Mouse (Mus musculus): Measurements from ENCODE around the gene Ptbp1.
"Not testable (repeated sequence)": the region's sequence is repeated elsewhere in the genome, so short reads cannot be mapped to it uniquely, and the experiment has no call there.

Gene Ptbp1

GRCm38 (mm10) chr10:79884446-79884845 lies 30.2 kb downstream of the Ptbp1 start:
- DNase-seq (ENCODE audit: low spot score) = peak; percentile 67

DNA sequence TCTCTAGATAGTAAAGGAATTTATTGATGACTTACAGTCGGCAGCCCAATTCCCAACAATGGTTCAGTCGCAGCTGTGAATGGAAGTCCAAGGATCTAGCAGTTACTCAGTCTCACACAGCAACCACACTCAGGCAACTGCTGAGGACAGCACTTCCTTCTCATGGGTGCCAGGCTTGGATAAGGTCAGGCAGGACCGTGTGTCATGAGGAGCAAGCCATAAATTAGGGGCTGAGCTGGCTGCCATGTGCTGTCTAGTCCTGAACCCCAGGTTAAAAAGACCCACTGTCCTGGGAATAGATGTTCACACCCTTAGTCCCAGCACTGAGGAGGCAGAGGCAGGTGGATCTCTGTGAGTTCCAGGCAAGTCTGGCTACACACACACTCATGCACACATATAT lies 30.7 kb downstream of the Ptbp1 start:
- DNase-seq (ENCODE audit: low spot score) = not testable (repeated sequence)

DNA sequence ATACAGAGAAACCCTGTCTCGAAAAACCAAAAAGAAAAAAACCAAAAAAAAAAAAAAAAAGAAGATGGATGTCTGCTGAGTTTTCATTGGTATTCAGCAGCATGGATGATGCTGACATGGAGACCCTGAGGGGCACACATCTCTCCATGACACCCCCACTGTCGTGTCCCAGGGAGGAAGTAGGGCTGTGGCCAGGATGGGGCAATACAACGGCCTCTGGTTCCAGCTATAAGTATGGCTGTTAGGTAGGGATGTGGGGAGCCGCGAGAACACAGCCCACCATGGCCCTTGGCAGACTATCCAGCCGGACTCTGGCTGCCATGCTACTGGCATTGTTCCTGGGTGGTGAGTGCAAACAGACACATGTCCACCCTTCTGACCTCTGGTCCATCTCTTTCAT lies 31.8 kb downstream of the Ptbp1 start, which contains the start of gene Elane:
Elane (plus strand) TSS at position 194 of the 400 bp plus-strand sequence.
- DNase-seq (ENCODE audit: low spot score) = no peak

DNA sequence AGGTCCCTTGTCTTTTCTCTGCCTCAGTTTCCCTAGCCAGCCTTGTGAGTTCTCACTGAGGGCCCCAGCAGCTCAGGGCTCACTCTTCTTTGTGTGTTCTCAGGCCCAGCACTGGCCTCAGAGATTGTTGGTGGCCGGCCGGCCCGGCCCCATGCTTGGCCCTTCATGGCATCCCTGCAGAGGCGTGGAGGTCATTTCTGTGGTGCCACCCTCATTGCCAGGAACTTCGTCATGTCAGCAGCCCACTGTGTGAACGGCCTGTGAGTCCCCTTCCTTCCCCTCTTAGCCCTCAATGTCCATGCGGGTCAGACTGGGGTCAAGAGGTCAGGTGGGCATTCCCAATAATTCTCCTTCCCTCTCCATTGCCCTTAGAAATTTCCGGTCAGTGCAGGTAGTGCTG lies 32.4 kb downstream of the Ptbp1 start:
- no peak for DNase-seq (ENCODE audit: low spot score)

- DNase-seq (ENCODE audit: low spot score) = no peak
These were observed 35.2 kb downstream of the Ptbp1 start for GRCm38 (mm10) chr10:79889386-79889785.

GRCm38 (mm10) chr10:79890670-79891069 lies 36.4 kb downstream of the Ptbp1 start, which contains the start of gene Cfd:
Cfd (plus strand) TSS chr10:79890853.
- no peak for DNase-seq (ENCODE audit: low spot score)

- DNase-seq (ENCODE audit: low spot score) = peak; percentile 71
These were observed 38.4 kb downstream of the Ptbp1 start for GRCm38 (mm10) chr10:79892451-79893118.

DNA sequence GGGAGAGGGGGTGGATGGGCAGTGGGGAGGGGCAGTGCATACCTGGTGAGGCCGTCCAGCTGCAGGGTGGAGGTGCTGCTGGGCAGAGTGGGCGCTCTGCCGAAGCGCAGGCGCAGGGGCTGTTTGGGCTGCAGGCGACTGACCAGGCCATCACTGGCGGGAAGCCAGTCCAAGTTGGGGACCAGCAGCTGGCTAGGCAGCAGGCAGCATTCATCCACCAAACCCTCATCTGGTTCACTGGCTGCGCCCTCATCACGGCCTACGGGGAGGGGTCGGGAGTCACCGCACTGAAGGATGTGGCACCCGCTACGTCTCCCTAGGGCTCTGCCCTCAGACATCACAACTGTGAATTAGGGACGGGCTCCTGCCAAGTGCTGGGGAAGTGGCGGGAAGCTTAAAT lies 42.1 kb downstream of the Ptbp1 start:
- peak; percentile 42 for DNase-seq (ENCODE audit: low spot score)

DNA sequence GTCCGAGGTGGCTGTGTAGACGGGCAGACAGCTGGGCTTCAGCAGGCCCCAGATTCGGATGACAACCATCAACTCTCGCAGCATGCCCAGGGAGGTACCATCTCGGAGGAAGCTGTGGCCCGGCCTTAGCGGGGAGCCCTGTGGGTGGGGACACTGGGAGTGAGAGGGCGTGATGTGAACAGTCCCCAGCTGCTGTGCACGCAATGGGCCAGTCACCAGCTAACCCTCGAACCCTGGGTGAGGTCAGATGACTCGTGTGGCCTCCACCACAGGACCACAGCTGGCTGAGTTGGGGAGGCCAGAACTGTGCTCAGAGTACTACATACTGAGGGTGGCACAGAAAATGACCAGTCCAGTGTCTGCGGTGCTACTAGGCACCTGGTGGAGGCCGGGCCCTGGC lies 42.6 kb downstream of the Ptbp1 start:
- DNase-seq (ENCODE audit: low spot score) = no peak

- DNase-seq (ENCODE audit: low spot score) = no peak
These were observed 43.4 kb downstream of the Ptbp1 start for GRCm38 (mm10) chr10:79897316-79898245.

DNA sequence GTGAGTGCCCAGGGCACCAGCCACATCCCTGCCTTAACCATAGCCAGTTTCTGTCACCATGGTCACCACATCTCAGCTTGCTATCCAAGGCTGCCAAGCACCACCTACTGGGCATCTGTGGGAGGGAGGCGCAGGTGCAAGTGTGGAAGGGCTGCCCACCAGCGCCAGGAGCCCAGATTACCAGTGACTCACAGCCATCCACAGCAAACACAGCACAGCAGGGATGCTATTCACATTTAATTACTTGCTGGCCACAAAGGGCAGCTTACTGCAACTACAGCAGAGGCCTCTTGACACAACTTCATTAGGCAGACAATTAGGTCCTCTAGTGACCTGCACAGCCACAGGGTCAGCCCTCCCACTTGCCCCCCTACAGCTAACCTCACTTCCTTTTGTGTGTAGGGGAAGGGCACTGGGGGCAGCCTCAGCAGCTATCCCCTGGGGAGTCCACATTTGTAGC lies 46.8 kb downstream of the Ptbp1 start:
- no peak for DNase-seq (ENCODE audit: low spot score)

DNA sequence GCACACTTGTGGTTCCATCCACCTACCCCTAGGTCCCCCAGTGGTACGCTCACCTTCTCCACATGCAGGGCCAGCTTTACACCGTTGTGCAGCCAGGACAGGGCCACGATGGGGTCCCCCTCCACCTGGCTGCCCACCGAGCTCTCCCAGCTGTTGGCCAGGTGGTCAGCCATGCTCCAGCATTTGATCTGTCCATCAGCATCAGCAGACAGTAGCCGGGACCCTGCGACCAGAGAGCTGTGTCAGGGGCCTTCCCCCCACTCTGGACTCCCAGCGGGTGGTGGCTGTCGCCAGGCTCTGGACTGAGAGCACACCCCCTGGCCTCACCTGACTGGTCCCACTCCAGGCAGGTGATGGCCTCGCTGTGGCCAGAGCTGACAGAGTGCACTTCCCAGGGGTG lies 52.5 kb downstream of the Ptbp1 start:
- no peak for DNase-seq (ENCODE audit: low spot score)

DNA sequence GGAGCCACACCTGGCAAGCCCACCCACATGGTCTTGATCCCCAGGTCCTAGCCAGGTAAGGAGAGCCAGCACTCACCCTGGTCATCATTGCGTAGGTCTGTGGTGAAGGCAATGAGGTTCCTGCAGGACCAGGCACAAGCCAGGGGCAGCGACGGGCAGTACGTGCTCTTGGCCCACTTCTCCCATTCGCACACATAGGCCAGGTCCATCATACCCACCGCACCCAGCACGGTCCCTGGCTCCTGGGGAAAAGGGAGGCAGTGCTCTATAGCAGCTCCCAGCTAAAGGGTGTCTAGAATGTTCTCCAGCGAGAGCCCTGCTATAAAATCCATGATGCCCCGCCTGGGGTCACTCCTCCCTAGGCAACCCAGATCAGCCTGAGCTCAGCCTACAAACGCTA lies 53.2 kb downstream of the Ptbp1 start:
- DNase-seq (ENCODE audit: low spot score) = no peak

DNA sequence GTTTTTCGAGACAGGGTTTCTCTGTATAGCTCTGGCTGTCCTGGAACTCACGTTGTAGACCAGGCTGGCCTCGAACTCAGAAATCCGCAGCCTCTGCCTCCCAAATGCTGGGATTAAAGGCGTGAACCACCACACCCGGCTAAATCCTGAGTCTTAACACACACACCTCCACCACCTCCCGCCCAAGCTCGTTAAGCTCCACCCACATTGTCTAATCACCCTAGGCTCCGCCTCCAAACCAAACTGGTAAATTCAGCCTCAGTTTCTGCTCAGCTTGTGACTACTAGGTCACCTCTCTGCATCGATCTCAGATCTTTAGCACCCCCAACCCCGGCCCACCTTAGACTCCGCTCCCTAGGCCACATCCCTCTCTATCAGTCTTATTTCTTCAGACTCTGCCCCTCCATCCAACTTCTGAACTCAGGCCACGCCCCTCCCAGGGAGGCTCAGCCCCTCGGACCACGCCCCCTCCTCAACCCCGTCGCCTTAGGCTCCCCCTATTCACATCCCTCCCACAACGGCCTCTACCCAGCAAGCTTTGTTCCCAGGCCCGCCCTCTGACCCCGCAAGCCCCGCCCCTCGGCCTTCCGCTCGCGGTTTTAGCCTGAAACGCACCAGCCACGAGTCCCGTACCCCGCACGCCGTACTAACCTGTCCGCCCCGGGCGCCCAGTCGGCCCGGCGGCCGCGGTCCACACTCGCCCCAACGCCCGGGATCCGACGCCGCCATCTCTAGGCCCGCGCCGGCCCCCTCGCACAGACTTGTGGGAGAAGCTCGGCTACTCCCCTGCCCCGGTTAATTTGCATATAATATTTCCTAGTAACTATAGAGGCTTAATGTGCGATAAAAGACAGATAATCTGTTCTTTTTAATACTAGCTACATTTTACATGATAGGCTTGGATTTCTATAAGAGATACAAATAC lies 54.2 kb downstream of the Ptbp1 start, which contains the start of gene Med16:
Med16 (minus strand) TSS at position 757 of the 925 bp plus-strand sequence.
- peak; percentile 95 for DNase-seq (ENCODE audit: low spot score)

DNA sequence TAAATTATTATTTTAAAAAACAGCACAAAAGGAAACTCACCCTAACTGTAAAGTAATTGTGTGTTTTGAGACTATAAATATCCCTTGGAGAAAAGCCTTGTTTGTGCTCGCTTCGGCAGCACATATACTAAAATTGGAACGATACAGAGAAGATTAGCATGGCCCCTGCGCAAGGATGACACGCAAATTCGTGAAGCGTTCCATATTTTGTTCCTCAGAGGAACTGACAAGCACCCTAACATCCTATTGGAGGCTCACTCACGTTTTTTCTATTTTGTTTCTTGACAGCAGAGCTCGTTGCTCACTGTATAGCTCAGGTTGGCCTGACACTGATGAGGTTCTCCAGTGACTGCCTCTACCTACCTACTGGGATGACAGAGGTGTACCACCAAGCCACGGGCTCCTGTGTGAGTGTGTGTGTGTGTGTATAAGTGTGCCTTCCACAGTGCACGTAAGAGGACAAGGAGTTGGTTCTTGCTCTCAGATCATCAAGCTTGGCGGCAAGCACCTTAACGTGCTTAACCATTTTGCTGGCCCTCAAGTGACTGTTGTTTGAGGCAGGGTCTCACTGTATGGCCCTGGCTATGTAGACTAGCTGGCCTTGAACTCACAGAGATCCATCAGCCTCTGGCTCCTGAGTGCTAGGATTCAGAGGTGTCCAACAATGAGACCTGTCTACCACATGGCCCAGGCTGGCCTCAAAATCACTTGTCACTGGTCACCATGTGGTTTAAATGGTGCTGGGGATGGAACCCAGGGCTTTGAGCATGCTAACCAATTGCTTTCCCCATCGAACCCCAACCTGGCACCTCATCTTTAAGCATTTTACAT lies 55.1 kb downstream of the Ptbp1 start:
- no peak for DNase-seq (ENCODE audit: low spot score)

DNA sequence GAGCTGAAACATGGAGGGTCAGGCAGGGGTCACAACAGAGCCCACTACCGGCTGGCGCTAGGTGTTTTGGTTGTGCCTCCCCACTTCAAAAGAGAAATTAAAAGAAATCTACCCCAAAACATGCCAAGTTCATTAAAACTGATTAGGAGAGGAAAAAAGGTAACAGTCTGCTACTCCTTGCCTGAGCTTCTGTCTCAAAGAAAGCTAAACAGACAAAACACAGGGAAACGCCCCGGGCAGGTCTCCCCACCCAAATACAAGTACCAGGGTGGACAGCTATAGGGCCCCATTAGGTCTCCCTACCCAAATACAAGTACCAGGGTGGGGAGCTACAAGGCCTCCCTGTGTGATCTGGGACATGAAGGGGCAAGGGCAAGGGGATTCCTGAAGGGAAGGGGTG lies 56.3 kb downstream of the Ptbp1 start, which contains the start of gene Gm26602:
Gm26602 (plus strand) TSS at position 301 of the 400 bp plus-strand sequence.
- DNase-seq (ENCODE audit: low spot score) = no peak

- DNase-seq (ENCODE audit: low spot score) = no peak
These were observed 58.2 kb downstream of the Ptbp1 start for GRCm38 (mm10) chr10:79912412-79912811.

Measured in ovary, postnatal 36 days (tissue).